Mouse (Mus musculus) kidney, postnatal 4 days (tissue): ENCODE measurements around the gene Mmp1b.
"Not testable (repeated sequence)": the region's sequence is repeated elsewhere in the genome, so short reads cannot be mapped to it uniquely, and the experiment has no call there.

ENCODE experiments used
- DNase-seq, 2 experiments: peaks; one replicate each; pipeline ENCODE4 v3.0.0; 2021; ENCODE audit warnings: mixed read lengths in 2 of 2

The Mmp1b gene

DNA sequence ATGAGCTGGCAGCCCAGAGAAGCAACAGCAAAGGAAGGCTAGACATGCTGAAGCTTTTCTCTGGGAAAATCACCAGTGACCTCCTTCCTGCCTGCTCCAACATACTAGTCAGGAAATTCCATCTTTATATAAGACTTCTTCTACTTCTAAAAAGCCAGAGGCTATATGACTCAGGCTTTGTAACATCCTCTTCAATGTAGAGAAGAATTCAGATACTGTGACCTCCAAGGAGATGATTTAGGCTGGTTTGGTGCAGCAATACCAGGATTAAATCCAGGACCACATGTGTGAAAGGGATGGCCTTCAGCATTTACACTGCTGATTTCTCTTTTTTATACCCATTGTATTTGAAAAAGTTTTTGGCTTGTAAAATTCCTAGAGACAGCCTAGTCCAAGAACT, at the start of gene Mmp1b:
TSS of gene Mmp1b (minus strand) at position 101 of the 400 bp plus-strand sequence.
- no peak for DNase-seq

DNA sequence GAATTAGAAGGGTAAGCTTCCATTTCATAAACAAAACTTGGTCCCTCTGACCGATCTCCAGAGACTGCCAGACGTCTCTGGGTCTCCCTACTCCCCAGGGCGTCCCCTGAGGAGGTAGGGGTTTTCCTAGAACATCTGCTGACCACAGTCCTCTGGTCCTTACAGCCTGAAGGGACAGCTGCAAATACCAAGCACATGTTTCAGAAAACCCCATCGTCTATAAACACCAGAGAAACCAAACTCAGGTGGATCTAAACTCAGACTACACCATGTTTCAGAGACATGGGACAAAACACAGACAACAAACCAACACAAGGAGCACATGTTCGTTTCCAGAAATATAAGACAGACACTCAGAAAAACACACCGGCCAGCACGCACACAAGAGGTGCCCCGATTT, 8.7 kb upstream of the Mmp1b start:
- DNase-seq: not testable (repeated sequence)

DNA sequence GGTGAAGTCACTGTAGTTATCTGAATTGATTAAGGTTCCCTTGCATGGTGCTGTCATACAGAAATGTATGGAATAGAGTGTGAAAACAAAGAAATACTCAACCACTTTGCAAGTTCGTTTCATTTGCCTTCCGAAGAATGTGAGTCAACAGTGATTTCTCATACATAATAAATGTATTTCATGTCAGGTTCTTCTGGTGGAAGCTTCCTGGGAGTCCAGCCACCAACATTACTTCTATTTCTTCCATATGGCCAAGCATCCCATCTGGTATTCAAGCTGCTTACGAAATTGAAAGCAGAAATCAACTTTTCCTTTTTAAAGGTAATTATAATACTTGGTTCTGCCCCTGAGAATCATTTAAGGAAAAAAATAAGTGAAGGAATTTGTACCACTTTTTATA, 33.3 kb downstream of the Mmp1b start:
- no peak for DNase-seq

DNA sequence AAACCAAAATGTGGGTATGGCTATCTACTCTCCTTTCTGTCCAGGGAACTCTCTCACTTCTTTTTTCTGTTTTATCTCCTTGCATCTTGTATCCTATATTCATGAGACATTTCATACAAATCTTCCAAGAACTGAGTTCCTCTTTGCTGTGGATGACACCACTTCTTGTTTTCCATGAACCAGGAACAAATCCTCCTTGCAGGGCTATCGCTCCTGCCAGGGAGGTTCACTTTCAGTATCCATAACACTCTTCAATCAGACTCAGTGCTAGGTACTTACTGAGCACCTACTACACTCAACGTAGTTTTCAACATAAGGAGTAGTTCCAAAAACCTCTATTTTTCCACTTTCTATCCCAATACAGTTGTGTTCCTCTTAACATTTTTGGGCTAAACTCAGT, 42.3 kb downstream of the Mmp1b start:
- DNase-seq: no peak

DNA sequence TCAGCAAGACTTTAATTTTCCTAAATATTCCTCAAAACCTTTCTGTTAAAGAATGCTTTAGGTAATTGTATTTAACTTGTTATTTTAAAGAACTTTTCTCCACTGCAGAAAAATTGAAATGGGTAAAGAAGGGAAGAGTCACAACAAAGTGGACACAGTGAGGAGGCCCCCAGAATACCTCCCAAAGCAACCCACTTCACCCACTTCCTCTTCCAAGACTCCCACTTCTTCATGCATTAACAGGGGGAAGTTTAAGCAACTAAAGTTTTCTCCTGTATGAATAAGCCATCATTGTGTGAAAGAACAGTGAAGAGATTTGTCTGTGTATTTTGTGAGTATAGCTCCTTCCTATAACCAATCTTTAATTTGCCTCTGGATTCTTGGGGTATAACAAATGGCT, 43.7 kb downstream of the Mmp1b start, which contains the start of gene Mmp12:
TSS of gene Mmp12 (plus strand) at position 275 of the 400 bp plus-strand sequence.
- DNase-seq: no peak

DNA sequence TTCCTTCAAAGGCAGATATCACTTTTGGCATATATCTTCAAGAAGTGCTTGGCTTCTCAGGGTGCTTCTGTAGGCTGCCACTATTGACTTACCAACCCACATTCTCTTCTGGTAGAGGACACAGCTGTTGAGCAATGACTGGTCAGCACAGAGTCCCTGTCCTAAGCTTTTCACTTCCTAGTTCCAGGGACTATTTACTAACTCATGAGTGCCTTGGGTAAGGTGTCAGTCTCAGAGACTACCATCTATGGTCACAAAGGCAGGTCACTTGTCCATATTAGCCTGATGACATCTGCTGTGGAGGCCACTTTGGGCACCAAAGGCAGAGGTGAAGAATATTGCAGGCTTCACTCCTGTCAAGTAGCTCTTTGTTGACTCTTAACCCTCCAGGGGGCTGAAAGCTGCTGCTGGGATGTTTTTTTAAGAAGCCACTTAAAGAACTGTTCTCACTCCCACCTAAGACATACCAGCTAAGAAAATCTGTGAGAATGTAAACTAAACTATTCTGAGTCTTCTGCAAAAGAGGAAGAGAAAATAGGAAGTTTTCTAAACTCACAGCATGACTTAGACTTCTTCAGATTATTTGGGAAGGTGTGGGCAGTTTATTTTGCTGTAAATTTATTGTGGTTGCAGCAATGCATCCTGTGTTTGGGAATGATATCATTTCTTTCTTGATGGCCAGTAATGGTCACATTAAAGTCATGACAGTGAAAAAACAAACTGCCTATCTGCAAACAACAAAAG, 50.9 kb downstream of the Mmp1b start:
- no peak for DNase-seq

DNA sequence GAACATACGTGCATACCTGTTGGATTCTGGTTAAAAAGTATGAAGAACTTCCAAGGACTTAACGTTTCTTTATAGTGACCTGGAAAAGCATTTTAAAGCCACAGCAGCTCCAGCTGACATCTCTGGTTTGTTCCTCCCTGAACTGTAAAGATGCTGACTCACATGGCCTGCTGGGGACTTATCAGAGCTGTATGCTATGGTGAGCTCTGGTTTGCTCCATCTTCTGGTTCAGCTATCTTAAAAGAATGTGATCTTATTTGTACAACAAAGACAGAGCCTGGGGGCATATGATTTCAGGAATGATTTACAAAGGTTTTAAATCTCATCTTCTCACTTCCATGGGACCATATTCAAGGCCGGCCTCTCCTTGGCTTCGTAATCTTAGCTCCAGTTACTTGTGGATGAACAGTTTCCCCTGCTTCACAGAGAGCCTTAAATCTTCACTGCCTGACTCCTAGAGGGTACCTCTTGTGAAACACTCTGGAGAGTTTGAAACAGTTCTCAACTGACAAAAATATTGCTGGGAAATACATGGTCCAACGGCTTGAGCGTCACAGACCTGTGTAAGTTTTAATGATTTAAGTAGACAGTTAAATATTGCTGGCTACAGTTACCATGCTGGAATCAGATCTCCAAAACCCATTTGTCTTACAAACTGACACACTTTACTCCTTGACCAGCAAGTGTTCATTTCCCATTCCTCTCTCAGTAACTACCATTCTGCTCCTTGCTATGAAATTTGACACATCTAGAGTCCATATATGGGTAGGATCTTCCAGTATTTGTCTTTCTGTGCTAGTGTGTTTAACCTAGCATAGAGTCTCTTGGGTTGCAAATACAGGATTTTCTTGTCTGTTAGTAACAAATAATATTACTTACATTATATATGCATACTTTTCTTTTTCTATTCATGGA, 51.8 kb downstream of the Mmp1b start:
- DNase-seq: no peak

DNA sequence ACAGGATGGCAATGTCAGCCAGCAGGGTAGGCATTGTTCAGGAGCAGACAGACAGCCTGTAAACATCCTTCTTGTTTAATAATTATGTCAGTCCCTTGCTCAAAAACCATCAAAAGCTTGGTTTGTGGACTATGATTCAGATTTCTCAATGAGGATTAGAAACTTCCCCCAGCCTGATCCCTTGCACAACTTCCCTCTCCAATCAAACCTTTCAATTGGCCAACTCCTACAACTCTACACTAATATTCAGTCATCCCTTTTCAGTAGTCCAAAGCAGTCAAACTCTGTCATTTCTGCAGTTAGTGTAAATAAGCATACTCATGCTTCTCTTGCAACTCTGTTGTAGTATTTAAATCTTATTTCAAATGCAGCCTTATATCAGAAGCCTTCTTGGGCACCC, 56.0 kb downstream of the Mmp1b start:
- no peak for DNase-seq
